Mouse (Mus musculus): Measurements from ENCODE around the gene Gm7579. TPM values are rescaled to one million over a fixed set of nuclear protein-coding genes. Genes with fewer than 3 reads are reported as not detected.
A peak's percentile ranks its signal among the peaks of the same experiment; 100 is the strongest.
"Not testable (repeated sequence)": the region's sequence is repeated elsewhere in the genome, so short reads cannot be mapped to it uniquely, and the experiment has no call there.

Gm7579 gene
- not detected for total RNA-seq (2022)

DNA sequence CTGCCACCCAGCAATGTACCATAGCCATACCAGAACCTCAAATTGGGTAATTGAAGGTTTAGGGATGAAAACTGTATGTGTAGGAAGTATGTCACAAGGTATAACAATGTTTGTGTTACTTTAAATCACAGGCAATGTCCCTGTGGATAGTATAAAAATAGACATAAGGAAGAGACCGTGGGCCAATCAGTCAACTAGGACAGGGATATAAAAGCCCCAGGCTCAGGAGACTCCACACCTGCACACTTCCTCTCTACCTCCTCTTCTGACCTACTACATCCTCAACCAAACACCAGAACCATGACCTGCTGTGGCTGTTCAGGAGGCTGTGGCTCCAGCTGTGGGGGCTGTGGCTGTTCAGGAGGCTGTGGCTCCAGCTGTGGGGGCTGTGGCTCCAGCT is at the start of gene Gm7579:
Gm7579 (plus strand) TSS at position 301 of the 400 bp plus-strand sequence.
- no peak for DNase-seq (ENCODE audit: low spot score in 2 of 2)

DNA sequence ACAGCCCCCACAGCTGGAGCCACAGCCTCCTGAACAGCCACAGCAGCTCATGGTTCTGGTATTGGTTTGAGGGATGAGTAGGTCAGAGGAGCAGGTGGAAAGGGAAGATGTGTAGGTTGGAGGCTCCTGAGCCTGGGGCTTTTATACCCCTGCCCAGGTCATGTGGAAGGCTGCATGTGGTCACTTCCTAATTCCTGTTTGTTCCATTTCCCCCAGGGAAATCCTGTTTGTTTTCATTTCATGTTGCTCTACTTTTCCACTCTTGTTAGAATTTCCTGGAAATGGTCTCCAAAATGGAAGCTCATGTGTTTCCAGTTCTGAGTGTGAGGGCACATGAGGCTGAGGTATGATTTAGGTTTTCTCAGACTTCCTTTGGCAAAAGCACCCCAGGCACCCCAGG is 46.0 kb upstream of the Gm7579 start, which contains the start of gene Gm4553:
Gm4553 (minus strand) TSS at position 101 of the 400 bp plus-strand sequence.
- not testable (repeated sequence) for DNase-seq (ENCODE audit: low spot score in 2 of 2)

DNA sequence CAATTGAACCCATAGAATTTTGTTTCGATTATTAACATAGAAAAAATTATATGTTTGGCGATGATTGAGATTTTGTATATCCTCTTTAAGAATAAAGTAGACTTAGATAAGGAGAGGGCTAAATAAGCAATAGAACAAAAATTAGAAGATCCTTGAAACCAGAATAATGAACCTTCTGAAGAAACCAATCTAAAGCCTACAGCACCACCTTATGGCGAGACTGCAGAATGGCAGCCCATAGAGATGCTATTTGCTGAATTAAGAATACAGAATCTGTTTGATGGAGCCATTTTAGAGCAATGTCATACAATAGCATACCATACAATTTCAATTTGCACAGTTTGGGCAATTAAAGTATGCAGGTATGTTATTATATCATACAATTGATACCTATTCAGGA is 41.8 kb upstream of the Gm7579 start:
- no peak for DNase-seq (ENCODE audit: low spot score in 2 of 2)

DNA sequence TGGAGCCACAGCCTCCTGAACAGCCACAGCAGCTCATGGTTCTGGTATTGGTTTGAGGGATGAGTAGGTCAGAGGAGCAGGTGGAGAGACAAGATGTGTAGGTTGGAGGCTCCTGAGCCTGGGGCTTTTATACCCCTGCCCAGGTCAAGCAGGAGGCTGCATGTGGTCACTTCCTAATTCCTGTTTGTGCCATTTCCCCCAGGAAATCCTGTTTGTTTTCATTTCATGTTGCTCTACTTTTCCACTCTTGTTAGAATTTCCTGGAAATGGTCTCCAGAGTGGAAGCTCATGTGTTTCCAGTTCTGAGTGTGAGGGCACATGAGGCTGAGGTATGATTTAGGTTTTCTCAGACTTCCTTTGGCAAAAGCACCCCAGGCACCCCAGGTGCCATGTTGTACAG is 35.8 kb upstream of the Gm7579 start, which contains the start of gene Krtap5-2:
Krtap5-2 (minus strand) TSS at position 101 of the 400 bp plus-strand sequence.
- DNase-seq (ENCODE audit: low spot score in 2 of 2): not testable (repeated sequence)

DNA sequence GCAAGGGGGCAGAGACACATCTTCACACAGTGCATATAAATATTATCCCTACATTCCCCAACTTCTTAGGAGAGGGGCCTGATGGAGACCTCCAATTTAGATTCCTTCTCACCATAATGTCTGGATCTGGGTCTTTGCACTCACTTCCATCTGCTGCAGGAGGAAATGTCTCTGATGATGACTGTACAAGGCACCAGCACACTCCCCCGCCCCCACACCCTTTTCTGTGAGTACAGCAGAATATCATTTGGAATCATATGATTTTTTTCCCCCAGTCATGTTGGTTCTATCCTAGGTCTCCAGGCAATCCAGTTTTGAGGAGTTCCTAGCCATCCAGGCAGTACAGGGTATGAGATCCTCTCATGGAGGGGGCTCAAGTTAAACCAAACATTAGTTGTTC is 33.0 kb upstream of the Gm7579 start:
- no peak for DNase-seq (ENCODE audit: low spot score in 2 of 2)

DNA sequence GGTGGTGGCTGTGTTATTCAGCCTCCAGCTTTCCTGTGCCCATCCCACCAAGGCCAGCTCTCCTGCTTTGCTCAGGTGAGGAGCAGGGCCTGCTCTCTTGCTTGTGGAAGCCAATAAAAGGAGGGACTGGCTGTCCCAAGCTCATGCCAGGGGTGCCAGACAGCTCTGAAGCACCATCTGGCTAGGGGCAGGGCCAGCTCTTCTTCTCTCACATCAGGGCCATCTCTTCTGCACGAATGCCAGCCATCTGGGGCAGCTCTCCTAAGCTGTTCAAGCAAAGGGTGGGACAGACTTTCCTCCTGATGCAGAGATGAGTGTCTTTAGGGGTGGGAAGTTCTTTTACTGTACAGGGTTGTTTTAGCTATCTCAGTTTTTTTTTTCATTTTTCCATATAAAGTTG is 30.6 kb upstream of the Gm7579 start:
- no peak for DNase-seq (ENCODE audit: low spot score in 2 of 2)

DNA sequence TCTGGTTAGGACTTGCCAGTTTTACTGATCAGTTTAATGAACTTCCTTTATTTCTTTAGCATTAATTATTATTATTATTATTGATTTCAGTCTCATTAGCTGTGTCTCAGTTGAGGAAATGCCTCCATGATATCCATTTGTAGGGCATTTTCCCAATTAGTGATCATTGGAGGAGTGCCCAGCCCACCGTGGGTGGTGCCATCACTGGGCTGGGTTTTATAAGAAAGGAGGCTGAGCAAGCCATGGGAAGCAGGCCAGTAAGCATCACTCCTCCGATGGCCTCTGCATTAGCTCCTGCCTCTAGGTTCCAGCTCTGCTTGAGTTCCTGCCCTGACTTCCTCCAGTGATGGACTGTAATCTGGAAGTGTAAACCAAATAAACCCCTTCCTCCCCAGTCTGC is 23.5 kb upstream of the Gm7579 start:
- DNase-seq (ENCODE audit: low spot score in 2 of 2): no peak

DNA sequence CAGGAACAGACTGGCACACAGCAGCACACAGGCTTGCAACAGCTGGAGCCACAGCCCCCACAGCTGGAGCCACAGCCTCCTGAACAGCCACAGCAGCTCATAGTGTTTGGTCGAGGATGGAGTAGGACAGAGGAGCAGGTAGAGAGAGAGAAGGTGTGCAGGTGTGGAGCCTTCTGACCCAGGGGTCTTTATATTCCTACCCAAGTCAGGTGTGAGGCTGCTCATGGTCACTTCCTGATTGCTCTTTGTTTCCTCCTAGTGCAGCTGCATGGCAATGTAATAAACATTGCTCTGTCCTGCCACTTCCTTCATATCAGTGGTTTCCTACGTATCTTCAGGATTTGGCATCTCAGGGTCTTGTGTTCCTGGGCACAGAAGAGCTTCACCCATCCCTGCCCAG is 21.4 kb upstream of the Gm7579 start, which contains the start of gene Gm10153:
Gm10153 (minus strand) TSS at position 101 of the 400 bp plus-strand sequence.
- DNase-seq (ENCODE audit: low spot score in 2 of 2): no peak

DNA sequence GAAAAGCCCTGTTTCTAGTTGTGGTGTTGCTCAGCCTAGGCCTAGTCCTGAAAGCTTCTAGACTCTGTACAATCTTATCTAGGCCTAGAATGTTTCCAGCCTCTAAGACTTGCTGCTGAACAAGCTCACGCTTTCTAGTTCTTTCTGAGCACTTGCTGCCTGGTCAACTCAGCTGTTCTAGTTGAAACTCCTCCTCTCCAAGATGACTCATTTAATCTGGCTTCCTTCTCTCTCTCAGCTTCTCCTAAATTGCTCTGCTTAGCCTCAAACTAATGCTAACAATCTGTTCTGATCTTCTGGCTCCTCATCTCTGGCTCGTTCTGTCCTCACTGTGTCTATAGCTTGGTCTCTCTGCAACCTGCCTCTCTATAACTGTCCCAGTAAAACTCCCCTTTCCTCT is 12.9 kb upstream of the Gm7579 start:
- DNase-seq (ENCODE audit: low spot score in 2 of 2): no peak

DNA sequence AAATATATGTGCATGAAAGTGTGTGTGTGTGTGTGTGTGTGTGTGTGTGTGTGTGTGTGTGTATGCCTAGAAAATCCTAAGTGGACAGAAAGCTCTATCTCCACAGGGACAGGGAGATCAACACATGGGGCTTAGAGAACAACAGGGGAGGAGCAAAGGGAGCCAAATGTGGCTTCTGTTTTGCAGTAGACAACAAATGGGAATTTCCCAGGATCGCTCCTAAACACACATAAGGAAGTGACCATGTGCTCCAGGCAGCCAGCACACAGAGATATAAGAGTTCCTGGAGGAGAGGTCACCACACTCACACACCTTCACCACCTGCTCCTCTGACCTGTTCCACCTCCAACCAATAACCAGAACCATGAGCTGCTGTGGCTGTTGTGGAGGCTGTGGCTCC is 10.6 kb upstream of the Gm7579 start, which contains the start of gene Krtap5-3:
Krtap5-3 (plus strand) TSS at position 301 of the 400 bp plus-strand sequence.
- DNase-seq (ENCODE audit: low spot score in 2 of 2): no peak

DNA sequence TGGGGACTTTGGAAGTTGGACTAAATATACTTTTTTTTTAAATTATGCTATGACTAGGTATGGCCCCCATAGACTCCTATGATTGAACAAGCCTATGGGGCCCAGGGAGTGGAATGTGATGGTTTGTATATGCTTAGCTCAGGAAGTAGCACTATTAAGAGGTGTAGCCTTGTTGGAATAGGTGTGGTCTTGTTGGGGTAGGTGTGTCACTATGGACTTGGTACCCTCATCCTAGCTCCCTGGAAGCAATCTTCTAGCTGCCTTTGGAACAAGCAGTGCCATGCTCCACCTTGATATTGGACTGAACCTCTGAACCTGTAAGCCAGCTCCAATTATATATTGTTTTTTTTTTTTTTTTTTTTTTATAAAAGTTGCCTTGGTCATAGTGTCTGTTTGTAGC is 6.2 kb upstream of the Gm7579 start:
- DNase-seq (ENCODE audit: low spot score in 2 of 2): no peak

DNA sequence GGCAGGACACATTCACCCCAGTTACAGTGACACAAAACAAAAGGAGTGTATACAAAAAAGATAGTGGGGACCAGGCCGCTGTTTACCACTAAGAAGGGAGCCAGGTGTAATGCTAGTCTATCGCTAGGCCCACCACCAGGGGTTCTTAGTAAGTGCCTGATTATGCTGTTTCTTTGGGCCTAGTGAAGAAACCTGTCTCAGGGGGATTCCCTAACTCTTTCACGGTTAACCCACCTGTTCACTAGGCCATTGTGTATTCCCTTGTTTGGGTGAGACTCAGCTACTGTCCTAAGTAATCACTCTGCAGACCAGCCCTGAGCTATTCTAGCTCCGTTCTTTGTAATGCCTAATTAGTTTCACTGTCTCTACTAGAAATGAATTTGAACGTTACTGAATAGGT is 4.8 kb upstream of the Gm7579 start:
- not testable (repeated sequence) for DNase-seq (ENCODE audit: low spot score in 2 of 2)

DNA sequence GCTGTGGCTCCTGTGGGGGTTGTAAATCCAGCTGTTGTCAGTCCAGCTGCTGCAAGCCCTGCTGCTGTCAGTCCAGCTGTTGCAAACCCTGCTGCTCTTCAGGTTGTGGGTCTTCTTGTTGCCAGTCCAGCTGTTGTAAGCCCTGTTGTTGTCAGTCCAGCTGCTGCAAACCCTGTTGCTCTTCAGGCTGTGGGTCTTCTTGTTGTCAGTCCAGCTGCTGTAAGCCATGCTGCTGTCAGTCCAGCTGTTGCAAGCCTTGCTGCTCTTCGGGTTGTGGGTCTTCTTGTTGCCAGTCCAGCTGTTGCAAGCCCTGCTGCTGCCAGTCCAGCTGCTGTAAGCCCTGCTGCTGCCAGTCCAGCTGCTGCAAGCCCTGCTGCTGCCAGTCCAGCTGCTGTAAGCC is 477 bp downstream of the Gm7579 start:
- not testable (repeated sequence) for DNase-seq (ENCODE audit: low spot score in 2 of 2)

DNA sequence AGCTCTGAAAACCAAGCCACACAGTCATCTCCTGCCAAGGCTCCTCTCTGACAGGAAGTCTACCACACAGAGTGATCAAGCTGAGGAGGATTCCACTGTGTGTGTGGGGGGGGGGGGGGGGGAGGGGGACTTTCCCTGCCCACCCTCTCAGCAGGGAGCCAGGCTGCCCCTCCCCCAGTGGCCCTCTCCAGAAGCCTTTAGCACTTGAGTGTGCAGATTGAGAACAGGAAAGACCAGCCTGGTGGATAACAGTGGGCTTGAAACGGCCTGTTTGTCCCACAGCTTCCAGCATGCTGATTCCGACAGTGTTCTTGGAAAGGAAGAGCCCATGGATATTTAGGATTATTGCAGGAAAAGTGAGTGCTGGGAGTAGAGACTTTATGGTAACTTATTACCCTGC is 12.9 kb downstream of the Gm7579 start:
- DNase-seq (ENCODE audit: low spot score in 2 of 2): no peak

DNA sequence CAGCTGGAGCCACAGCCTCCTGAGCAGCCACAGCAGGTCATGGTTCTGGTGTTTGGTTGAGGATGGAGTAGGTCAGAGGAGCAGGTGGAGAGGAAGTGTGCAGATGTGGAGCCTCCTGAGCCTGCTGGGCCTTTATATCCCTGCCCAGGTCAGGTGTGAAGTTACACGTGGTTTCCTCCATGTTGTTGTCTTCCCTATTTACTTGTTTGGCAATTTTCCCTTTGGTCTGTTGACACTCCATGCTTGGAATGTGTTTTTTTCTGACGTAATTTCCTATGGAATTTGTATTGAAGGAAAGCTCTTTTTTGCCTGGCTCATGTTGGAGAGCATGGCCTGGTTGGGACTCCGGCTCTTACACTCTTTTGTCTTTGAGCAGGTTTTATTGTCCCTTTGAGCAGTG is 18.2 kb downstream of the Gm7579 start, which contains the start of gene Krtap5-5:
Krtap5-5 (minus strand) TSS at position 101 of the 400 bp plus-strand sequence.
- not testable (repeated sequence) for DNase-seq (ENCODE audit: low spot score in 2 of 2)

DNA sequence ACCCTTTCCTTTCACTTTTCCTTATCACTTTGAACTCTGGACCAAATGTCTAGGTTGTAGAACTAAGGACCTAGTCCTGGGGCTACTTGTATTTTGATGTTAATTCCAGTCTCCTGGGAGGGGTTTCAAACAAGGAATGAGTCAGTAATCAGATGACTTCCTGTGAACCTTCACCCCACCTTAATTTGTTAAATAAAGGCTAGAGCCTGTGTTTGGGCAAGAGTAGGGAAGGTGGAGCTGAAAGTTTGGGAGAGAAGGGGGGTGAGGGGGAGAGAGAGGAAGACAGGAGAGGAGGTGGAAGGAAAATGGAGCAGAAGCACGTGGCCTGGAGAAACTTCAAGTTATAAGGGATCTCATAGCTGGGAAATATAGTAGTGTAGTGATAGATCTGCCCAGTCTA is 19.9 kb downstream of the Gm7579 start:
- DNase-seq (ENCODE audit: low spot score in 2 of 2): no peak

DNA sequence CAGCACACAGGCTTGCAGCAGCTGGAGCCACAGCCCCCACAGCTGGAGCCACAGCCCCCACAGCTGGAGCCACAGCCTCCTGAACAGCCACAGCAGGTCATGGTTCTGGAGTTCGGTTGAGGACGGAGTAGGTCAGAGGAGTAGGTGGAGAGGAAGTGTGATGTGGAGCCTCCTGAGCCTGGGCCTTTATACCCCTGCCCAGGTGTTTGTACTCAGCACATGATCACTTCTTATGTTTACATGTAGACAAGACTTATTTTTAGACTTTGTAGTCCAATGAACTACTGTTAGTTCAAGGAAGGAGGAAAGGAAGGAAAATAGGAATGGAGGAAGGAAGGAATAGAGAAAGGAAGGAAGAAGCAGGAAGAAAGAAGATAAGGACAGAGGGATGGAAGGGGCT is 29.3 kb downstream of the Gm7579 start, which contains the start of gene Gm40460:
Gm40460 (minus strand) TSS at position 101 of the 400 bp plus-strand sequence.
- no peak for DNase-seq (ENCODE audit: low spot score in 2 of 2)

DNA sequence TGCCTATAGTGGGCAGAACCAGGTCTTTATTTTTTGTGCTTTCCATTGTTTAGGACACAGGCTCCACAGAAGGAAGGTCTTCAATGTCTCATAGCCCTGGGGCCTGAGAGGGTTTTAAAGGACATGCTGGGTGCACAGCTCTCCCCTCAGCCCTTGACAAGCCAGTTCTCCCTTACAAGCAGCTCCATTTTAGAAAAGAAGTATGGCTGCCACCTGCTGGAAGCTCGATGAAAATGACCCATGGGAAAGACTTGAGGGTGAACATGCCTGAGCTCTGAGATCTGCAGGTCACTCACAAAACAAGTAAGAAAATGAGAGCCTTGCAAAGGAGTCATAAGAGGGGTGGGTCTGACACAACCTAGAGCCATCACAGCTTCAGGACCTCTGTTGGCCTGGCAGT is 38.2 kb downstream of the Gm7579 start:
- DNase-seq (ENCODE audit: low spot score in 2 of 2): peak in 1 of 2 experiments; percentile 3

DNA sequence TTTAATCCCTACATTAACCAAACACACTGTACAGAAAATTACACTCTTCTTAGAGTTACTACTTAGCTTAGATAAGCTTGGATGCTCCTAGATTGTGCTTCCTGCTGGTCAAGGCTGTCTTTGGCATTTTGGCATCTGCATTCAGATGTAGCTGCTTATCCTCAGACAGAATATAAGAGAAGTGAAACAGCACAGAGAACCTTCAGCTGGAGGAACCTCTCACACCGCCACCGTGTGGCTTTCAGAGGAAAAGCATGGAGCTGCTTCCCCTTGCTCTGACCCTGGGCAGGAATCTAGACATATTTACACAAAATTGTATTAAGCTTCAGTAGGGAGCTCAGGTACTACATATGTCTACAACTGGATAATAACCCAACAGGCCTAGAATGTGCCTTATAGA is 43.9 kb downstream of the Gm7579 start:
- peak in 1 of 2 experiments; percentile 5 for DNase-seq (ENCODE audit: low spot score in 2 of 2)

DNA sequence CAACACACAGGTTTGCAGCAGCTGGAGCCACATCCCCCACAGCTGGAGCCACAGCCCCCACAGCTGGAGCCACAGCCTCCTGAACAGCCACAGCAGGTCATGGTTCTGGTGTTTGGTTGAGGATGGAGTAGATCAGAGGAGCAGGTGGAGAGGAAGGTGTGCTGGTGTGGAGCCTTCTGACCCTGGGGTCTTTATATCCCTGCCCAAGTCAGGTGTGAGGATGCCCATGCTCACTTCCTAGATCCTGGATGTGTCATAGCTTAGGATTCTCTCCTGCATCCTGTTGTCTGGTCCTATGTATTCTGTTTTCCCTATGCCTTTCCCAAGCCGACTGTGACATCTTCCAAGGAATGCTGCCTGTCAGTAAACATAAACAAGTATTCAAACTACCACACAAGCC is 46.6 kb downstream of the Gm7579 start, which contains the start of gene Gm2431:
Gm2431 (minus strand) TSS at position 101 of the 400 bp plus-strand sequence.
- not testable (repeated sequence) for DNase-seq (ENCODE audit: low spot score in 2 of 2)

All from left cerebral cortex, adult 8-10 months (tissue).